Mouse (Mus musculus): ENCODE results near the gene Hpcal1.

DNA sequence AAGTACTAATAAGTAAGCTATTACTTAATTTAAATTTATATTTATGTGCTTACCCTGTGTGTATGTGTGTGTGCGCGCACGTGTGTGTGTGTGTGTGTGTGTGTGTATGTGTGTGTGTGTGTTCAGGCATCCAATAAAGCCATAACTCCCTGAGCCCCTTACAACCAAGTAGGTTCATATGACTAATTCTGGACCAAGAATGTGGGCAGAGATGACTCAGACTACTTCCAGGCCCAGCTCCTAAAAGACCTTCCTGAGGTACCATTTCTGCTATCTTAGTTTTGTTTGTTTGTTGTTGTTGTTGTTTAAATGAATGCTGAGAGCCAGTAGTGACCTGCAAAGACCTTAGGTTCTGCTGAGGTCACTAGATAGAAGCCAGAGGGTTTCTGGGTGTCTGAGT lies 1.7 kb upstream of the Hpcal1 start:
- TF ChIP-seq CTCF (IDR thresholded peaks at IDR 0.05; ENCODE audit: low read depth, low read length) (no peak), POLR2A (IDR thresholded peaks at IDR 0.05; ENCODE audit: borderline replicate concordance, low read depth, low read length) (no peak)

Data from bone marrow macrophage, adult 2 months (primary cell).